Mouse (Mus musculus) cerebellum, adult 11-12 months (tissue): ENCODE measurements around the gene Dbndd2.

Experiments
- DNase-seq: peaks from one replicate; pipeline ENCODE4 v3.0.0; 2022

Dbndd2 gene

GRCm38 (mm10) chr2:164505619-164506347 is 19.9 kb downstream of the Dbndd2 start:
- no peak for DNase-seq

DNA sequence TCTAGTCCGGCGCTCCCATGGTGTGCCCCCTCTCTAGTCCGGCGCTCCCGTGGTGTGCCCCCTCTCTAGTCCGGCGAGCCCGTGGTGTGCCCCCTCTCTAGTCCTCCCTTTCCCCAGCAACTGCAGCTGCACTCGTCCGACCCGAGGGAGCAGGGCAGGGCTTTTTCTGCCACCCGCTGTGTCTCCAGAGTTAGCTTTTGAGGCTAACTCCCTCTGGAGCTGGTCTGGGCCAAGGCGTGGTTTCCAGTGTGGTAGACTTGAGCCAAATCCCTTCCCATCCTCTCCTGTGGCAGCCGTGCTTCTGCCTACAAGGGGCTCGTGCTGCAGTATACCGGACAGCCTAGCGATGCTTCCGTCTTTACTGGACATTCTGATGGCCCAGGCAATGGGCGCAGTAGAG is 21.9 kb downstream of the Dbndd2 start:
- DNase-seq = no peak

GRCm38 (mm10) chr2:164510621-164511190 is 24.8 kb downstream of the Dbndd2 start:
- no peak for DNase-seq

DNA sequence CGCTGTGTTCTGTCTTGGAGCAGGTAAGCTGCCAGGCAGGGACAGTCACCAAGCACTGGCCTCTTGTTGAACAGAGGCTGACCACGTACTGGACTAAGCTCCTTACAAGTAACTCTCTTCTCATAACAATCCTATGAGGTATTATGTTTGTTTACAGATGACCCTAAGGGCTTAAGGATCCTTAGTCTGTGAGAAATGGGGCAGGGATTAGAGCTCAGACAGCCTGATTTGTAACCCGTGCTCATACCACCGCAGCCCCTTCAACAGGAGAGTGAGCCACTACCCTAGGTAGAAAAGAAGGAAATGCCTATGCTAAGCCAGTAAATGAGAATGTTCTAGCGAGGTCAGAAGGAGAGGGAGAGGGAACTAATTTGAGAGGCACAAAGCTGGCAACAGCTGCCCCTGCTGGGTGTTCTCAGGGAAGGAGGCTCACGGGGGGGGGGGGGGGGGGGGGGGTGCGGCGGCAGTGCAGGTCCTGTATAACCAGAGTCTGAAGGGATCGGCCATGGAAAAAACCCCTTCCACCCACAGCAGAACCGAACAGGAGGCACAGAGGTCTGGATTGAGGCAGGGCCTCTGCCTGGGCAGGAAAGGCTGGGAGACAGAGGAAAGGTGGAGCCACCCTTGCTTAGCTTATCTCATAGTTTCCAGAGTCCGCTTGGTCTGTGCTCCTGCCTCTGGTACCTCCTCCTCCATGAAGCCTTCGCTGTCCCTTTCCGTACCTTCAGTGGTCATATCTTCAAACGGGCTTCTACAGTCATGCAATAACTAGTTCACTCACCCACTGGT is 26.4 kb downstream of the Dbndd2 start:
- DNase-seq = no peak

- DNase-seq = no peak
Observed at GRCm38 (mm10) chr2:164513389-164513788, 27.5 kb downstream of the Dbndd2 start.

DNA sequence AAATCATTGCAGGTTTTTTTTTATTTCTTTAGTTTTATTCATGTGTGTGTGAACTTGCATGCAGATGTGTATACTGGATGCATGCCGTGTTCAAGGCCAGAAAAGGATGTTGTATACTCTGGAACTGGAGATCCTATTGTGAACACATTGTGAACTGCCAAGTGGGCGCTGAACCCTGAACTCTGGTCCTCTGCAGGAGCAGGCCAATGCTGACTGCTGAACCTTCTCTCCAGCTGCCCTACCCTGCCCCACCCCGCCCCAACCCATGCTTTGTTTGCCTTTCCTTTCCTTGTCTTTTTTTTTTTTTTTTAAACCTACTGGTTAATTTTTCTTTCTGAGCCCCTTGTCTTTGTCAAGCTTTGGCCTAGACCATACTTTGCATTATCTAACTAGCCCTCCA is 29.0 kb downstream of the Dbndd2 start:
- no peak for DNase-seq

DNA sequence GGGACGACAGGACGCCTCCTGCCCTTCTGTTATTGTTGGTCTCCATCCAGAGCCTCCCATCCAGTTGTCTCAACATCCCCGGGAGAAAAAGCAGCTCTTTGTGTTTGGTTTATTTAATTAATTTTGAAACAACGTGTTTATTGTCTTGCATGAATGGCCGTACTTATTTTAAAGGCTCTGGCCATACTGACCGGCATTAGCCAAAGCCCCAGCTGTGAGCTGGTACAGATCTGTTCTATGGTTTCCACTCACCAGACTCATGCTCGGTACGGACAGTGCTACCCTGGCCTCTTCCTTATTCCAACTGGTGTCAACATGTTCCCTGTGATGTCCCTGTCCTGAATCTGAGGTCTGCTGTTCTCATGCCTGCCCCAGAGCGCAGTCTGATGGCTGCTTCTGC is 30.0 kb downstream of the Dbndd2 start:
- no peak for DNase-seq

- no peak for DNase-seq
Observed at GRCm38 (mm10) chr2:164516592-164516991, 30.7 kb downstream of the Dbndd2 start.

GRCm38 (mm10) chr2:164517485-164518221 is 31.7 kb downstream of the Dbndd2 start:
- peak; percentile 27 for DNase-seq

- no peak for DNase-seq
Observed at GRCm38 (mm10) chr2:164518266-164519170, 32.6 kb downstream of the Dbndd2 start.

GRCm38 (mm10) chr2:164519171-164519526 is 33.2 kb downstream of the Dbndd2 start:
- no peak for DNase-seq

GRCm38 (mm10) chr2:164520782-164521181 is 34.9 kb downstream of the Dbndd2 start:
- no peak for DNase-seq

DNA sequence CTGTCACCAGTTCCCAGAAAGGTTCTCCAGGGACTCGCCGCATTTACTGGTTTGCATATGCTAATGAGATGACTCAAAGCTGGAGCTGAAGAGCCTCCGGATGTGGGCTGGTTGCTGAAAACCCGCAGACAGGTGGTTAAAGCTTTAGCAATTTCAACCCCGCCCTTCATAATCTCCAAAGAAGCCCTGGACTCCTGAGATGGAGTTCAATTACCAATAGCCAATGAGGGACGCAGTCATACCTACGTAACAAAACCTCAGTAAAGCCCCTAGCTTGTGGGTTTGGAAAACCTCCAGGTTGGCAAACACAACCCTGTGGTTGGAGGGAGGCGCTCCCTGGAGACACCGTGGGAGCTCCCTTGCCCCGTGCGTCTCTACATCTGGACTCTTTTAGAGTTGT is 35.9 kb downstream of the Dbndd2 start:
- DNase-seq = no peak

DNA sequence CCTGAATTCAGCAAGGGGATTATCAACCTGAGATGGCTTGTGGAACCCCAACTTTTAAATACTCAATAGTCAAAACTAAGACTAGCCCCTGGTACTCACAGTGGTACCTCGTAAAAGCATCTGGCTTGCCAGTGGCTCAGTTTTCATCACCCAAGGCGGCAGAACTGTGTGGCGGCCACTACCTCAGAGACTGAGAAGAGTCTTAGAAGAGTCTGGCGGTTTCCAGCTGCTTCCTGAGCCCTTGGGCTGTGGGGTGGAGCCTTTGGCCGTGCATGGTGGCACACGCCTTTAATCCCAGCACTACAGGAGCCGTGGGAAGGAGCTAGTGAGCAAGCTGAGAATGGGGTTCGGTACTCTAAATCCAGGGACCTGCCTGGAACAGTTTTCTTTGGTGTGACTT is 36.4 kb downstream of the Dbndd2 start:
- DNase-seq = no peak

- peak; percentile 29 for DNase-seq
Observed at GRCm38 (mm10) chr2:164523301-164523773, 37.4 kb downstream of the Dbndd2 start.

- DNase-seq = no peak
Observed at GRCm38 (mm10) chr2:164528557-164528956, 42.7 kb downstream of the Dbndd2 start.

DNA sequence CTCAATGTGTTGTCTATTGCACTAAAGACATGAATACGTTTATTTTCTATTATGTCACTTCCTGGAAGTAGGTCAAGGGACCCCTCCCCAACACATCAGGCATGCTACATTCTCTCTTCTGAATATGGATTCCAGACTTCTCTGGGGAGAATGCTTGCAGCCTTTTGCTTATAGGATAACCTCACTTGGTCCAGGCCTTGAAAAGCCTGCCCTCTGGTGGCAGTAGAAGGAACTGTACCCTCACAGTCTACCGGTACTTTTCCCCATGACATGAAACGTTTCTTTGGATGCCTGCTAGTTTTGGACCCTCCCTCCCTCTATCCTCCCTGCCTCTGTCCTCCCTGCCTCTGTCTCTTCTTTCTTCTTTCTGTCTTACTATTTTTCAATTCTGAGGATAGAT is 45.3 kb downstream of the Dbndd2 start:
- peak; percentile 50 for DNase-seq

DNA sequence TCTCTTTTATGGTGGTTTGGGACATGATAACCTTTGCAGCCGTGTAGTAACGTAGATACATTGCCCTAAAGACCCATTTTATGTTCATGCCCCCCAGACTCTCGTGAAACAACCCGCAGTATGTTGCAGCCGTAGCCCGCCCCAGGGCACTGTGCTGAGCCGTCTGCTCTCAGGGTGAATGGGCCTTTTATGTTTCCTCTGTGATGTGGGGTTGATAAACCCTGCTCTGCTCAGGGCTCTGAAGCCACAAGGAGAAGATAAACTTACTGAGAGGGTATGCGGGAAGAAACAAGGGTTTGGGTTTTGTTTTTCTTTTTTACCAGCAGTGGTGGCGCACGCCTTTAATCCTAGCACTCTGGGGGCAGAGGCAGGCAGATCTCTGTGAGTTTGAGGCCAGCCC is 48.4 kb downstream of the Dbndd2 start:
- DNase-seq = no peak

DNA sequence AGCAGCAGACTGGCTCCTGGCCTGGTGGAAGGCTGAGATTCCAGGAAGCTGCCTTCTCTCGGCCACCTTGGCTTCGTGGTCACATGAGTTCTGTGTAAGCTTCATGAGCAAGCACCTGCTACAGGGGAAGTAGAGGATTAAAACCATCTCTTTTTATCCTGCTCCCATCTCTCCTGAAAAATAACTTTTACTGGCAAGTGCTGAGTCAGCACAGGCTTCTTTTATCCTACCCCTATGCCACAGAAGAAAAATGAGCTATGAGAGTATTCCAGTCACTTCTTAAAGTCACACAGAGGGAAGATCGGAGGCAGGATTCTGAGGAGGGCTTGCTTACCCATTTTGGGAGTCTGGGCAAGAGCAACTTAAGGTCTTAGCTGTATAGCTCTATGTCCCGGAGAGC is 51.1 kb downstream of the Dbndd2 start:
- no peak for DNase-seq

- DNase-seq = no peak
Observed at GRCm38 (mm10) chr2:164540652-164541427, 54.9 kb downstream of the Dbndd2 start.

DNA sequence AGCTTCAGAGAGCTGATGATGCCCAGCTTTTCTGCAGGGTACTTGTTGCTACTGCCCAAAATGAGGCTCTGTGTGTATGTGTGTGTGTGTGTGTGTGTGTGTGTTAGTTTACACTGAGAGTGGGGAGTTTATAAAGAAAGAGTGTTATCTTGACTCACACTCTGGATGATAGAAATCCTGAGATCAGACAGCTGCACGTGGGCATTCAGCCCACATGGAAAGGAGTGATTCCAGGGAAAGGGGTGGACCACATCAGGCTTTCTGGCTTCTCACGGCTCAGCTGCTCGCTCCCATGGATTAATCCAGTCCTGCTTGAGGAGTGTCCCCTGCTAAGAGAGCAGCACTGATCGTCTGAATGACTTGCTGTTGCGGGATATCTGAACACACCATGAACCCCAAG is 56.2 kb downstream of the Dbndd2 start:
- DNase-seq = no peak
